Mouse (Mus musculus) ovary, postnatal 36 days (tissue): Measurements from ENCODE around the gene Ntn5.
A peak's percentile ranks its signal among the peaks of the same experiment; 100 is the strongest.

Source experiments
- DNase-seq: peaks from one replicate; pipeline ENCODE4 v3.0.0; 2022; ENCODE audit warnings: low spot score, mixed read lengths

The Ntn5 gene

GRCm38 (mm10) chr7:45725713-45726112 is 41.9 kb downstream of the Ntn5 start, which contains the start of gene Spaca4:
Gene Spaca4 (minus strand): TSS chr7:45725813.
- DNase-seq, result no peak

- no peak for DNase-seq
Measured at GRCm38 (mm10) chr7:45726419-45726818, 42.6 kb downstream of the Ntn5 start.

- no peak for DNase-seq
Measured at GRCm38 (mm10) chr7:45727625-45728024, 43.8 kb downstream of the Ntn5 start.

GRCm38 (mm10) chr7:45730727-45731431 is 47.1 kb downstream of the Ntn5 start:
- peak; percentile 60 for DNase-seq

GRCm38 (mm10) chr7:45733477-45733876 is 49.7 kb downstream of the Ntn5 start:
- DNase-seq, result no peak

GRCm38 (mm10) chr7:45739162-45739763 is 55.4 kb downstream of the Ntn5 start:
- DNase-seq, result peak; percentile 65

- DNase-seq, result no peak
Measured at GRCm38 (mm10) chr7:45739820-45740219, 56.0 kb downstream of the Ntn5 start.

GRCm38 (mm10) chr7:45741308-45741707 is 57.5 kb downstream of the Ntn5 start:
- DNase-seq, result no peak

GRCm38 (mm10) chr7:45741777-45742176 is 58.0 kb downstream of the Ntn5 start:
- no peak for DNase-seq

- DNase-seq, result no peak
Measured at GRCm38 (mm10) chr7:45742338-45742737, 58.5 kb downstream of the Ntn5 start.
